Mouse (Mus musculus) midbrain, embryonic 16.5 days (tissue): ENCODE data around the gene Sik3. TPM values are rescaled to one million over a fixed set of nuclear protein-coding genes. Genes with fewer than 3 reads are reported as not detected.

ENCODE experiments used
- ATAC-seq: fragments of 200-750 bp; cut with Nextera tagmentation; 2 replicates; pipeline ENCODE4 v1.8.0; 2017; ENCODE audit warnings: moderate TSS enrichment
- H3K27ac ChIP-seq: fragments of 300-500 bp; sonication (generic); 2 replicates; pipeline ENCODE4 v1.5.1; 2014; ENCODE audit warnings: mild to moderate bottlenecking, low read length, mixed read lengths
- H3K27me3 ChIP-seq: fragments of 300-500 bp; sonication (generic); 2 replicates; pipeline ENCODE4 v1.6.1; 2014; ENCODE audit warnings: low read depth, low read length, mixed read lengths; ENCODE audit not compliant: control insufficient read depth, insufficient read depth
- H3K36me3 ChIP-seq: fragments of 300-500 bp; sonication (generic); 2 replicates; pipeline ENCODE4 v1.6.1; 2014; ENCODE audit warnings: mild to moderate bottlenecking, low read length, moderate library complexity, mixed read lengths; ENCODE audit not compliant: control insufficient read depth, insufficient read depth
- H3K4me1 ChIP-seq: fragments of 300-500 bp; sonication (generic); 2 replicates; pipeline ENCODE4 v1.6.1; 2014; ENCODE audit warnings: mild to moderate bottlenecking, low read length, mixed read lengths; ENCODE audit not compliant: control insufficient read depth, insufficient read depth
- H3K4me2 ChIP-seq: fragments of 300-500 bp; sonication (generic); 2 replicates; pipeline ENCODE4 v1.6.1; 2014; ENCODE audit warnings: mild to moderate bottlenecking, low read length, mixed read lengths
- H3K4me3 ChIP-seq: fragments of 300-500 bp; sonication (generic); 2 replicates; pipeline ENCODE4 v1.5.1; 2014; ENCODE audit warnings: low read depth, mild to moderate bottlenecking, low read length, moderate library complexity, mixed read lengths
- H3K9ac ChIP-seq: fragments of 300-500 bp; sonication (generic); 2 replicates; pipeline ENCODE4 v1.6.1; 2014; ENCODE audit warnings: low read depth, low read length, mixed read lengths
- H3K9me3 ChIP-seq: fragments of 300-500 bp; sonication (generic); replicated peaks from 2 replicates; pipeline ENCODE4 v1.6.1; 2014; ENCODE audit warnings: mild to moderate bottlenecking, low read length, mixed read lengths; ENCODE audit not compliant: control insufficient read depth, poor library complexity, severe bottlenecking
- WGBS: fragments of 180-500 bp; shearing (Covaris S2); extraction: QIAGEN DNeasy Blood & Tissue Kit; methylation state at CpG from one replicate; pipeline ENCODE4 v1.1.7; 2014; 5-methylcytosine and 5-hydroxymethylcytosine counted together
- polyA plus RNA-seq: library from polyadenylated mRNA; unstranded; fragments of >200 nt; fragmentation: Nextera tagmentation; extraction: Ambion mirVana; gene quantifications from 2 replicates; pipeline ENCODE4 v1.2.1, GENCODE M21; 2015

Sik3 gene
- polyA plus RNA-seq, 1 experiment from 2014 or later = 5.1 TPM

- WGBS = under 1% methylated on average over 5 of the region's 5 CpGs
- H3K36me3 ChIP-seq = no peaks in the 10 kb centered on the region
- H3K9me3 ChIP-seq = no peaks in the 10 kb centered on the region
- peak overlapping the region; percentile 87 for H3K9ac ChIP-seq
- peak overlapping the region; percentile 86 for H3K27ac ChIP-seq
- no peaks in the 10 kb centered on the region for H3K27me3 ChIP-seq
- H3K4me2 ChIP-seq = peak overlapping the region; percentile 63
- peaks cover 30% of the 10 kb centered on the region for H3K4me1 ChIP-seq
- H3K4me3 ChIP-seq = peak overlapping the region; percentile 64
- ATAC-seq = no peak
Measured at GRCm38 (mm10) chr9:46013616-46014015, 996 bp downstream of the Sik3 start.

DNA sequence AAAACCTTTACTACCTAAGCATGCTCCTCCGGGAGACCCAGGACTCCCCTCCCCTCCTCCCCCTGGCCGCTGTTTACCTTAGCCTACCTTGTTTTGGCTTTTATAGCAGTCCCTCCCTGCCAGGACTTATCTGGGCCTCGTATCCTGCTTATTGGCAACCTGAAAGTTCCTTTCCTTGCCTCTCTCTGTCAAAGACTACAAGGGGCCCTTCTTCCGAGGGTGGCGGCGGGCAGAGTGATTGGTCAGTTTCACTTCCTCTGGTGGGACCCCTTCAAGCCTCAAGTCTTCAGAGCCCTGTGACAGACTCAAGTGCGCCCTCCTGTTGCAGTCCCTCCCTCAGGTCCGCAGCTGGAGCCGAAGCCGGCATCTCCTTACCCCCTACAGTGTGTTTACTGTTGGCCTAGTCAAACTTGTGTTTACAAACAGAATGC, 1.6 kb downstream of the Sik3 start:
- H3K27ac ChIP-seq = no peak overlapping the region; the same call in 1 of the 2 replicates
- H3K4me3 ChIP-seq = peak overlapping the region; percentile 64
- H3K9me3 ChIP-seq = no peaks in the 10 kb centered on the region
- 2% methylated on average over 10 of the region's 10 CpGs for WGBS
- peaks cover 32% of the 10 kb centered on the region for H3K4me1 ChIP-seq
- no peak for ATAC-seq
- H3K9ac ChIP-seq = peak overlapping the region; percentile 32
- no peaks in the 10 kb centered on the region for H3K36me3 ChIP-seq
- no peaks in the 10 kb centered on the region for H3K27me3 ChIP-seq
- peak overlapping the region; percentile 63 for H3K4me2 ChIP-seq

DNA sequence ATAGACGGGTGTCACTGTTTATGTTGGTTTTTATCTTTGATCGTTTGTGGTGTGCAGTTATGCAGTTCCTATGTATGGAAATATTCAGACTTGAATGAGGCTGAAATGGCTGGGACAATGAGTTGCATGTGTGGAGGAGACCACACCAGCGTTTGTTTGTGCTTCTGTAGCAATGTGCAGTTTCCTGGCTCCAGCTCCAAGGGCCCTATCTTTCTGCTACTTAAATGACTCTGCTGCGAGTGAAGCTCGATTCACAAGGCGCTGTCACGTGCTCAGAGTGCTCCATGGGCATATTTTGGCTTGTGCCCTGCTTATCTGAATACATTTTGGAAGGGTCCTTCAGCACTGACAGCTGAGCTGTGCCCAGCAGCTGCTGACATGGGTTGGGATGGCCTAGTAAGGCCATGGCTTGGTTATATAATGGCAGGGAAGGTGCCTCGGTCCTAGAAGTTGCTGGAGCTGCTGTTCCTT, 2.5 kb downstream of the Sik3 start:
- no peak overlapping the region; the same call in 1 of the 2 replicates for H3K4me3 ChIP-seq
- no peaks in the 10 kb centered on the region for H3K27me3 ChIP-seq
- H3K9ac ChIP-seq = peak overlapping the region; percentile 28; the same call in 1 of the 2 replicates
- no peak for ATAC-seq
- peak overlapping the region; percentile 63 for H3K4me2 ChIP-seq
- H3K27ac ChIP-seq = peak overlapping the region; percentile 51
- H3K9me3 ChIP-seq = no peaks in the 10 kb centered on the region
- peaks cover 33% of the 10 kb centered on the region for H3K4me1 ChIP-seq
- WGBS = 22% methylated on average over 8 of the region's 8 CpGs
- H3K36me3 ChIP-seq = 0 out of 2 replicates have a peak, but pooled peaks cover 2% of the 10 kb centered on the region

DNA sequence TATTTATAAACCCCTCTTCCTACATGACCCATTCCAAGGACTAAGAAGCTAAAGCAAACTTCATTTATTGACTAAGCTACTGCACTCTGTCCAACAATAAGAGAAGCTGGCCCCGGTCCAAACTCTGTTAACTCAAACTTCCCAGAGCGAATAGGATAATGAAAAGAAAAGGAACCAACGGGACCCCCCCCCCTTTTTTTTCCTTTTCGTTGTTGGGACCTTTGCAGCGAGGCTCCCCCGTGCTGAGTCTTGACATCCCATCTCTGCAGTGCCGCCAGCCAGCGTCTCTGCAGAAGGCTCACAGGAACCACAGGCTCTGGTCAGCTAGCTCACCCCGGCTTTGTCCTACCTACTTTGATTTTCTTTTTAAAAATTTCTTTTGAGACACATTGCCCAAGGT, 3.2 kb downstream of the Sik3 start:
- H3K4me1 ChIP-seq = peaks cover 33% of the 10 kb centered on the region
- no peak overlapping the region for H3K27ac ChIP-seq
- H3K4me3 ChIP-seq = no peak overlapping the region
- 22% methylated on average over 9 of the region's 9 CpGs for WGBS
- no peaks in the 10 kb centered on the region for H3K27me3 ChIP-seq
- H3K9ac ChIP-seq = no peak overlapping the region
- no peaks in the 10 kb centered on the region for H3K9me3 ChIP-seq
- no peak for ATAC-seq
- peak overlapping the region; percentile 63 for H3K4me2 ChIP-seq
- H3K36me3 ChIP-seq = peaks cover 3% of the 10 kb centered on the region; the same call in 1 of the 2 replicates

GRCm38 (mm10) chr9:46016417-46016816, 3.8 kb downstream of the Sik3 start:
- Histone ChIP-seq H3K4me2 (no peak overlapping the region), H3K9ac (no peak overlapping the region), H3K27ac (no peak overlapping the region), H3K9me3 (no peaks in the 10 kb centered on the region; the same call in 1 of the 2 replicates), H3K27me3 (no peaks in the 10 kb centered on the region), H3K36me3 (peaks cover 6% of the 10 kb centered on the region; the same call in 1 of the 2 replicates), H3K4me3 (no peak overlapping the region), H3K4me1 (peaks cover 33% of the 10 kb centered on the region)
- WGBS = 59% methylated on average over 4 of the region's 4 CpGs
- ATAC-seq = no peak

DNA sequence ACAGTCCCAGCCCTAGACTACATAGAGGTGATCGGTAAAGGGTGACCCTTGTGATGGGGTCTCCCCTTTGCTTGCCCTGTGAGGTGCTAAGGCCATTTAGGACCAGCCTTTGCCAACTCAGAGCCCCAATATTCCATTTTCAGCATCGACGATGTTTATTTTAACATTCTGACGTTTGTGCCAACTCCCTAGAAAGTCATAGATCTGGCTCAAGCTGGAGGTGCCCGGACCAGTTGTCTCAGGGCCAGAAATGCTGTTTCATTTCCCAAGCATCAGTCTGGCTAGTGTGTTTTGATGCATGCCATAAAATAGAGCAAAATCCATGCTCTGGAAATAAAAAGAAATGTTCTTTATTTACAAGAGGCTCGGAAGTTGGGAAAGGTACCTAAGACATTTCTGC, 5.7 kb downstream of the Sik3 start:
- no peak overlapping the region for H3K4me3 ChIP-seq
- no peak overlapping the region for H3K9ac ChIP-seq
- no peak overlapping the region for H3K4me2 ChIP-seq
- H3K36me3 ChIP-seq = peaks cover 6% of the 10 kb centered on the region; the same call in 1 of the 2 replicates
- H3K4me1 ChIP-seq = peaks cover 28% of the 10 kb centered on the region
- no peak overlapping the region for H3K27ac ChIP-seq
- ATAC-seq = no peak
- 90% methylated on average over 6 of the region's 6 CpGs for WGBS
- H3K27me3 ChIP-seq = no peaks in the 10 kb centered on the region
- H3K9me3 ChIP-seq = no peaks in the 10 kb centered on the region; the same call in 1 of the 2 replicates

DNA sequence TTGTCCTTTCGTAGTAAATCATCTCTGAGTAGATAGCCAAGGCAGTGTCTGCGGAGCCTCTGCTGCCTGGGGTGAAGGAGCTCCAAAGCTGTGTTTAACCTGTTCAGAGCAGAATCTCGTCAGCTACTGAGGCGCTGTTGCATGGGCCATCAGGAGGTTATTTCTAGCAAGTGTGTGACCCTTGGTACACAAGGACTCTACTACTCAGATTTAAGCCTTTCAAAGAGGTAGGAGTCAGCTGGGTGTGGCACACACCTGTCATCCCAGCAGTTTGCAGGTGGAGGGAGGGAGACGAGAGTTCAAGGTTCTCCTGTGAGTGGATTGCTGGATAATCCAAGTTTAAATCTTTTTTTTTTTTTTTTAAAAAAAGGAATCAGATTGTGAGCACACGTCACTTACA, 7.4 kb downstream of the Sik3 start:
- no peak overlapping the region for H3K4me2 ChIP-seq
- no peaks in the 10 kb centered on the region for H3K27me3 ChIP-seq
- no peaks in the 10 kb centered on the region; the same call in 1 of the 2 replicates for H3K9me3 ChIP-seq
- H3K36me3 ChIP-seq = peaks cover 6% of the 10 kb centered on the region; the same call in 1 of the 2 replicates
- H3K27ac ChIP-seq = no peak overlapping the region
- peaks cover 19% of the 10 kb centered on the region for H3K4me1 ChIP-seq
- 85% methylated on average over 6 of the region's 6 CpGs for WGBS
- H3K4me3 ChIP-seq = no peak overlapping the region
- ATAC-seq = no peak
- no peak overlapping the region for H3K9ac ChIP-seq

- Histone ChIP-seq H3K27me3 (no peaks in the 10 kb centered on the region), H3K36me3 (peaks cover 6% of the 10 kb centered on the region; the same call in 1 of the 2 replicates), H3K9ac (no peak overlapping the region), H3K4me3 (no peak overlapping the region), H3K27ac (no peak overlapping the region), H3K9me3 (no peaks in the 10 kb centered on the region; the same call in 1 of the 2 replicates), H3K4me2 (no peak overlapping the region), H3K4me1 (peaks cover 4% of the 10 kb centered on the region; the same call in 1 of the 2 replicates)
- ATAC-seq = no peak
- WGBS = 93% methylated on average over 11 of the region's 11 CpGs
Measured at GRCm38 (mm10) chr9:46023591-46023990, 11.0 kb downstream of the Sik3 start.

DNA sequence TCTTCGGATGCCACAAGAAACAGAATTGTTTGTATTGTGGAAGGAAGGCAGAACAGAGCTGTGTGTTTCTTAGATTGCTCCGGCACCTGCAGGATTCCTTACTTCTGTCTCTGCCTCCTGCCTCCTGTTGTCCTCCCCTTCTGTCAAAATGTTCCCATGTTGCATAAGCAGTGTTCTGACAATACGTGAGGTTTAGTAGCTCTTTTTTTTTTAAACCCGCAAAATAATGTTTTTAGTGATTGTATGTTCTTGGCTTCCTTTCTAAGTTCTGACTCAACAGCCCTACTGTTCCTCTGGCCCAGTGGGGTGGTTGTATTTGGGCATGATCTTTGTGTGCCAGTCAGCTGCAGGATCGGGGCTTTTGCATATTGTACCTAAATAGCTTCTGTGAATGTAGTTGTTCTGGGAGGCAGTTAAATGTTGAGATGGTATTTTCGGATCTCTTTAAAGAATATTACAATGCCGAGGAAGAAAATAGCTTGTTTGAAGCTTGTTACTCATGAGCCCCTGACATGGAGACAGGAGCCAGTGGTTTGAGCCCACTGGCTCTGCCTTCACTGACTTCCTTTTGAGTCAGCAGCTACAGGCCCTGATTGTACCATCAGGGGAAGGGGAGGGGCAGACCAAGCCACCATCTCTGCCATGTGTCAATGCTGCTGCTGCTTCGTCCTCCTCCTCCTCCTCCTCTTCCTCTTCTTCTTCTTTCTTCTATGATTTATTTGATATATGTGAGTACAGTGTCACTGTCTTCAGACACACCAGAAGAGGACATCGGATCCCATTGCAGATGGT, 13.6 kb downstream of the Sik3 start:
- no peaks in the 10 kb centered on the region; the same call in 1 of the 2 replicates for H3K9me3 ChIP-seq
- no peak overlapping the region for H3K27ac ChIP-seq
- peaks cover 2% of the 10 kb centered on the region; the same call in 1 of the 2 replicates for H3K4me1 ChIP-seq
- H3K9ac ChIP-seq = no peak overlapping the region
- H3K4me2 ChIP-seq = no peak overlapping the region
- H3K27me3 ChIP-seq = no peaks in the 10 kb centered on the region
- H3K36me3 ChIP-seq = no peaks in the 10 kb centered on the region
- no peak for ATAC-seq
- no peak overlapping the region for H3K4me3 ChIP-seq
- 87% methylated on average over 9 of the region's 9 CpGs for WGBS
